Mouse (Mus musculus): Measurements from ENCODE around the gene Olfr600.
"Not testable (repeated sequence)": the region's sequence is repeated elsewhere in the genome, so short reads cannot be mapped to it uniquely, and the experiment has no call there.

The Olfr600 gene

DNA sequence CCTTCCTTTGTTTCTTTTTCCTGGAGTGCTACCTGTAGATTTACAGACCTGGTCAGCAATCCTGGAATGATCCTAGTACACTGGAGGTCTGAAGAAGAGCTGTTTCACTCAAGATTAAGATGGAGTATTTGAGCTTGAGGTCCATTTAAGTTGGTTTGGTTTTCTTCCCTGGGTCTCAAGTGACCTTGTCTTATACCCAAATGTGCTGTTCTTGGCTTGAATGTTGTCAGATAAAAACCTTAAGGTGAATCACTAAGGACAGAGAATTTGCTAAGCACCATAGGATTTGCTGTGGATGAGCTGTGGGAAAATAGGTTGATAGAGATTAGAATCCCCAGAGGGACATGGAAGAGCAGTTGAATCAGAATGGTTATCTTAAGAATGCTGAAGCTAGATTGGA is at the start of gene Olfr600:
Gene Olfr600 (minus strand): TSS at position 101 of the 400 bp plus-strand sequence.
- DNase-seq (ENCODE audit: low read depth) = no peak

DNA sequence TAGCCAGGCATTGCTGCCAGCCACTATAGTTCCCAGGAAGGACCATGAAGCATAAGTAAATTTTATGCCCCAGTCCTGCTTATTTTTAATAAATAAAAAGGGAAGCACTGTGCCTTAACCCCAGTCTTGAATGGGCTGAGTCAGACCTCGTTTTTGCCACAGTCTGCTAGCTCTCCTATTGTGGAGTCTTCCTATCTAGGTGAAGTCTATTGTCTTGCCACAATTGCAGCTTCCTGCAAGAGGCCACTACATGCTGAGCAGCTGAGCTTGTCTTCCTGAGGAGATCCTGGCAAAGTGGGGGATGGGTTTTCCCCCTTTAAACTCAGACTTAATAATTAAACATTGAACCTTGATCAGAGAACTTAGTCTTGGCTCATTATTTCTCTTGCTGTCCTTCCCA is 49.5 kb upstream of the Olfr600 start:
- DNase-seq (ENCODE audit: low read depth) = no peak

DNA sequence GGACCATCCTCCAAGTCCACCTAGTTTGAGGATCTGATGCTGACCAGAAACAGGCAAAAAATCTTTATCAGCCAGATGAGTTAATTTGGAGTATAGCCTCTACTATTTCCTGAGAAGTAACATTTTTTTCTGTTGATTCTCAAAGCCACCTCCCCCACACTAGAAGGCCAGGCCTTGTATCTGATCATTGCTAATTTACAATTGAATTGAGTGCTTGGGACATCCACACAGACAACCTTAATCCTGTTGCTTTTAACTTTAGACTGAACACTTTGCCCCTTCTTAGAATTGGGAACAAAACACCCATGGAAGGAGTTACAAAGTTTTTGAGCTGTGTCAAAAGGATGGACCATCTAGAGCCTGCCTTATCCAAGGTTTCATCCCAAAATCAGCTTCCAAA is 48.3 kb upstream of the Olfr600 start:
- no peak for DNase-seq (ENCODE audit: low read depth)

DNA sequence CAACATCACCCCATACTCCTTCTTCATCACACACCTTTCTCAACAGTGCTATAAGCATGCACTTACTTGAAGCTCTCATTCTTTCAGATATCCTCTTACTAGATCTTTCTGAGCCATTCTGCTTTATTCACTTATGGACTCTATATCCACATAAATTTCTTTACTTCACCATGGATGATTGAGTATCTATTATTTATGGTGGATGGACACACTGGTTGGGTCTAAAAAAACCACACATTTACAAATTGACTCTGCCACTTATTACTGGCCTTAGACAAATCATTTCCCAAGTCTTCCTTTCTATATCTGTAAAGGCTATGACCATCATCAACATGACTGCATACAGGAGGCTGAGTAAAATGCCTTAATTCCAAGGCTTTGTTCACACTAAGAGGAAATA is 36.6 kb upstream of the Olfr600 start, which contains the start of gene Olfr603:
Gene Olfr603 (minus strand): TSS at position 101 of the 400 bp plus-strand sequence.
- no peak for DNase-seq (ENCODE audit: low read depth)

DNA sequence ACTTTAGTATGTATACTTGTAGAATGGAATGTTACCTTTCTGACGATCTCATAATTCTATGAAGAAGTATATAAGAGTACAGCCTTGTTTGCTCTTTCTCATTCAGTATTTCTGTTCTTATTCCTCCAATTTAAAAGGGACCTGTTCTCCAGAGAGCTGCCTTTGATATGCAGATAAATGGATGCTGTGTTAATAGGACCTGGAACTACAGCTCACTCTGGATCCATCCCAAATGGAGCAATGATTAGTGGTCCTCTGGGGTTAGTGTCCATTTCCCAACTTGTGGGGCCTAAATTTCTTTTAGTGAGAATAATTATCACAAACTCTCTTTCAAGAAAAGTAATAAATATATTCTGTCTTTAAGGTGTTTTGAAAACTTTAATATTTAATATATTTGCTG is 13.1 kb upstream of the Olfr600 start, which contains the start of gene Olfr601:
Gene Olfr601 (minus strand): TSS at position 101 of the 400 bp plus-strand sequence.
- no peak for DNase-seq (ENCODE audit: low read depth)

DNA sequence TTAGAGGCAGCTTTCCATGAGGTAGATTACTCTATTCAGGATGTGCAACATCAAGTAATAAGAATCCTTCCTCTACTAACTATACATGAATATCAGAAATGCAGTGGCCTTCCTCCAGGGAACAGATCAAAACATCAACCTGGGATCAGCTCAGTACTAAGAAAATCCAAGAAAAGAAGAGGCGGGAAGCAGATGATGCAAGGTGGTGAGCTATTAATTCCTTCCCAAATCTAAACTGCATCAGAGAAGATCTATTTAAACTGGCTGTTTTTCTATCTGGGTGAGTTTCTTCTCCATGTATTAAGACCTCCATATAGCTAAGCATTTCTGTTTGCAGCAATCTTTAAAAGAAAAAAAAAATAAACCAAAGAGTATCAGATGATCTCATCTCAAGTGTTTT is 13.9 kb downstream of the Olfr600 start, which contains the start of gene Olfr599:
Gene Olfr599 (plus strand): TSS at position 301 of the 400 bp plus-strand sequence.
- DNase-seq (ENCODE audit: low read depth) = no peak

DNA sequence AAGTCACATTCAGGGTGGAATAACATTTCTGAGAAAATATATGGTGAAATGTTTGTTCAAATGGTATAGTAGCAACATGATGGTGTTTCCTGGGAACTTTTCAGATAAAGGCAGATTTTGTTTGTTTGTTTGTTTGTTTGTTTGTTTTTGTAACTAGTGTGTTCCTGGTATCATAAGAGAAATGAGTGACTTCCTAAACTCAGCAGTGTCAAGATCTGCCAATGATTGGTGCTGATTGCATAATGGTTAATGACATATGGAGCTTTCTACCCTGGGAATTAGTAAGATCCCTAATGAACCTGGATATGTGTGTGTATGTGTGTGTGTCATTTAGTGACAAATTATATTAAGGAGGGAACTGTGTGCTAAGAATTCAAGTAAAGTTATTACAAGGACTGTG is 26.2 kb downstream of the Olfr600 start, which contains the start of gene Olfr598:
Gene Olfr598 (plus strand): TSS at position 301 of the 400 bp plus-strand sequence.
- no peak for DNase-seq (ENCODE audit: low read depth)

DNA sequence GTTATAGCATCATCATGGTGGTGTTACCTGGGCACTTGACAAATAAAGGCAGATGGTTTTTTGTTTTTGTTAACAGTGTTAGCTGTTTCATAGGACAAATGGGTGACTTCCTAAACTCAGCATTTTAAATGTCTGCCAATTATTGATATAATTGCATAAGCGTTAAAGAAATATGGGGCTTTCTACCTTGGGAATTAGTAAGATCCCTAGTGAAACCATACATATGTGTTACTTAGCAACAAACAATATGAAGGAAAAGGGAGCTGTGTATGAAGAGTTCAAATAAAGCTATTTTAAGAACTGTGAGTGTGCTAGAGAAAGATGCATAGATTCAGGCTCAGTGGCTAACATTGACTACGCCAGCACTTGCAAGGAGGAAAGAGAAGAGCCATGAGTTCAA is 33.5 kb downstream of the Olfr600 start, which contains the start of gene Olfr597:
Gene Olfr597 (plus strand): TSS at position 301 of the 400 bp plus-strand sequence.
- DNase-seq (ENCODE audit: low read depth) = not testable (repeated sequence)

DNA sequence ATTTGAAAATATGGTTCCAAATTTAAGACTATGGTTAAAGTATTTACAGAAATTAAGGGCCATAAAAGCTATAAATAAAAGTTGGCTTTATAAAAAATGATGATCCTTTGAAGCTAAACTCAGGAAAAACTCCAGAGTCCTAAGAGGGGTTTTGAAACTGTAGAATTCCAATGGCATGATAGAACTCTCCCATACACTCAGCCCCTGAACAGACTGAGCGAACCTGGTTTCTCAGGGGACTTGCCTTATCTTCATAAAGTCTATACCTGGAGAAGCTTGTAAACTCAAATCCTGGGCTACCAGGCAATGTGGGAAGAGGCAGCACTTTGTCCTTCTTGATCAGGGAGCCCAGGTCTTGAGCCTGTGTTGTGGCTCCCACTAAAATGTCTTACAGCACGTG is 44.1 kb downstream of the Olfr600 start, which contains the start of gene Olfr596:
Gene Olfr596 (plus strand): TSS at position 301 of the 400 bp plus-strand sequence.
- not testable (repeated sequence) for DNase-seq (ENCODE audit: low read depth)
